Mouse (Mus musculus): ENCODE measurements around the gene Akr1a1. TPM values are rescaled to one million over a fixed set of nuclear protein-coding genes. Genes with fewer than 3 reads are reported as not detected.
A peak's percentile ranks its signal among the peaks of the same experiment; 100 is the strongest.
"Not testable (repeated sequence)": the region's sequence is repeated elsewhere in the genome, so short reads cannot be mapped to it uniquely, and the experiment has no call there.

The Akr1a1 gene
- polyA plus RNA-seq, 1 experiment = 547 TPM

DNA sequence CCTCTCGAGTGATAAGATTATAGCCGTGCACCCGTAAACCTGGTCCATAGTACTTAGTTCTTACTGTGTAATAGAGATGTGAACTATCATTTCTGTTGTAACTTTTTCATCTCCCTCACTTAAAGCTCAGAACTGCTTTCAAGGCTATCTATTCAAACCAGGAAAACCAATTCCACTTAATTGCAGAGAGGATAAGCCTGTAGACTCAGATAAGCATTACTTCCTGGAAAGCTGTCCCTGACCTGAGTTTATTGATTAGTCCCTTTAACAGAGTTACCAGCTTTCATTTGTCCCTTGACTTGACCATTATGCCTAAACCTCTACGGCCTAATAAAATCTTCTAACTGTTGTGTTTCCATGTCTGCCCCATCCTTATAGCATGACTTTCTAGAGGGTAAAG lies 32.5 kb upstream of the Akr1a1 start:
- Histone ChIP-seq H3K27ac (ENCODE audit: insufficient read depth, low read length) (no peak overlapping the region), H3K4me1 (ENCODE audit: control insufficient read depth, insufficient read depth, low read length) (peaks cover 2% of the 10 kb centered on the region; the same call in 1 of the 2 replicates), H3K4me3 (ENCODE audit: insufficient read depth, low read length) (no peak overlapping the region)
- TF ChIP-seq CTCF (IDR thresholded peaks at IDR 0.05; ENCODE audit: extremely low read depth, insufficient read depth, low read length) (no peak), POLR2A (IDR thresholded peaks at IDR 0.05; ENCODE audit: extremely low read depth, insufficient read depth, low read length) (no peak)

DNA sequence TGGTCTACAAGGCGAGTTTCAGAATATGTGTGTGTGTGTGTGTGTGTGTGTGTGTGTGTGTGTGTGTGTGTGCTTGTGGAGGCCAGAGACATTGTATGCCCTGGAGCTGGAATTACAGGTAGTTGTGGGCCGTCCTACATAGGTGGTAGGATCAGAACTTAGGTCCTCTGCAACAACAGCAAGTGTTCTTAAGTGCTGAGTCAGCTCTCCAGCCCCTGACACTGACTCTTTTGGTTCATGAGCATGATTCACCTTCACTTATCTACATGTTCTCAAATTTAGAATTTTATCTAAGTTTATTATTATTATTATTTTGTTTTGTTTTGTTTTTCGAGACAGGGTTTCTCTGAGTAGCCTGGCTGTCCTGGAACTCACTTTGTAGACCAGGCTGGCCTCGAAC lies 29.0 kb upstream of the Akr1a1 start:
- not testable (repeated sequence) for H3K27ac ChIP-seq (ENCODE audit: insufficient read depth, low read length); H3K4me1 ChIP-seq (ENCODE audit: control insufficient read depth, insufficient read depth, low read length); H3K4me3 ChIP-seq (ENCODE audit: insufficient read depth, low read length)

DNA sequence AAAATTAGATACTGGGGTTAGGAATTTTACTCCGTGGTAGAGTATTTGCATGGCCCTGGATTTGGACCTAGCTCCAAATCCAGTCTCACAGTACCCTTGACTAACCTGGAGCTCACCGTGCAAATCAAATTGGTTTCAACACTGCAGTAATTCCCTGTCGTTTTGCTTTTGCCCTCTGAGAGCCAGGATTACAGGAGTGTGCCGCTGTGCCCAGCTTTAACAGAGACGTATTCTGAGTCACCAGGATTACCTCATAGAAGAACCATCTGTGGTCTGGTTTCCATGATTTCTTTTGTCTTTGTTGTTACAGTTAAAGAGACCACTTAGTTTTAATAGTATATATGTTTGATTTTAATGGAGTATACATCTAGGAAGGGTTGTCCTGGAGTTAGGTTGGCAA lies 27.7 kb upstream of the Akr1a1 start:
- Histone ChIP-seq H3K4me1 (ENCODE audit: control insufficient read depth, insufficient read depth, low read length) (no peaks in the 10 kb centered on the region), H3K4me3 (ENCODE audit: insufficient read depth, low read length) (no peak overlapping the region), H3K27ac (ENCODE audit: insufficient read depth, low read length) (no peak overlapping the region)
- TF ChIP-seq CTCF (IDR thresholded peaks at IDR 0.05; ENCODE audit: extremely low read depth, insufficient read depth, low read length) (no peak), POLR2A (IDR thresholded peaks at IDR 0.05; ENCODE audit: extremely low read depth, insufficient read depth, low read length) (no peak)

DNA sequence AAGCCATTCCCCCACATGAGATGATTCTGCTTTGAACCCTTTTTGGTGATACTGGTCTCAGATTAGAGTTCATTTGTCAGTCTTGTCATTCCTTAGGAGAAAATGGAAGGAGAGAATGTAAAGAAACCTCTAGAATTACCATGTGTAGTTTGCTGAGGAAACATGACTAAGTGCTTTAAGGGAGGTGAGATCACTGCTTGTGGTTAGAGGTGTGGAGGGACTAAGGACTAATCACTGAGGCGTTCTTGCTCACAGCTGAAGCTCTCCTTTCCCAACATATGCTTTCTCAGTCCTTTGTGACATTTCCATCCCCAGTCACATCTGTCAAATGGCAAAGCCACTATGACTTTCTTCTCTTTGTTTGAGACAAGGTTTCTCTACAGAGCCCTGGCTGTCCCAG lies 26.3 kb upstream of the Akr1a1 start:
- TF ChIP-seq CTCF (IDR thresholded peaks at IDR 0.05; ENCODE audit: extremely low read depth, insufficient read depth, low read length) = no peak
- TF ChIP-seq POLR2A (IDR thresholded peaks at IDR 0.05; ENCODE audit: extremely low read depth, insufficient read depth, low read length) = no peak
- Histone ChIP-seq H3K4me1 (ENCODE audit: control insufficient read depth, insufficient read depth, low read length) (no peaks in the 10 kb centered on the region), H3K4me3 (ENCODE audit: insufficient read depth, low read length) (no peak overlapping the region), H3K27ac (ENCODE audit: insufficient read depth, low read length) (no peak overlapping the region)

DNA sequence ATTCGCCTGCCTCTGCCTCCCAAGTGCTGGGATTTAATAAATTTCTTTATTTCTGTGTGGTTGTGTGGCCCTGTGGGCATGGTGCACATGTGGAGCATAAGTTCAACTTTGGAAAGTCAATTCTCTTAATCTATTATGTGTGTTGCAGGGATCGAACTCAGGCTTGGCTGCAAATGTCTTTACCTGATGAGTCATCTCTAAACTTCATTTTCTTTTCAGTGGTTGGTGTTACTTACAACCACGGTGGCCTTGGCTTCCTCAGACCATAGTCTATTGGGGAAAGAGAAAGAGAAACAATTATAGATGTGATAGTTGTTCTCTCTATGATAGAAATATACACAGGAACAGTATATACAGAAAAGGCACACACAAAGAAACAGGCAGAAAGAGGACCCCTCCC lies 24.5 kb upstream of the Akr1a1 start:
- TF ChIP-seq POLR2A (IDR thresholded peaks at IDR 0.05; ENCODE audit: extremely low read depth, insufficient read depth, low read length) (no peak), CTCF (IDR thresholded peaks at IDR 0.05; ENCODE audit: extremely low read depth, insufficient read depth, low read length) (no peak)
- H3K27ac ChIP-seq (ENCODE audit: insufficient read depth, low read length) = no peak overlapping the region
- H3K4me3 ChIP-seq (ENCODE audit: insufficient read depth, low read length) = no peak overlapping the region
- no peaks in the 10 kb centered on the region for H3K4me1 ChIP-seq (ENCODE audit: control insufficient read depth, insufficient read depth, low read length)

DNA sequence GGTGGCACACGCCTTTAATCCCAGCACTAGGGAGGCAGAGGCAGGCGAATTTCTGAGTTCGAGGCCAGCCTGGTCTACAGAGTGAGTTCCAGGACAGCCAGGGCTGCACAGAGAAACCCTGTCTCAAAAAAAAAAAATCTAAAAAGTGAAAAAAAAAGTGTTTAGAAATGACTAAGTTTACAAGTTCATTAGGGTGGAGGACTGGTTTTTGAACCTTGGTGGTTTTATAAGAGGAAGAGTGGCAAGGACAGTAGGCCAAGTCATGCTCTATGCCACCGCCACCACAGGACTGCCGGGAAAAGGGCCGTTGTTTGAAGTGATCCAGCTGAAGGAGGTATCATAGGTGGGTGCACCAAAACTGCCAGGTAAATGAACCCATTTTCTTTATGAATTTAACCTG lies 23.3 kb upstream of the Akr1a1 start:
- not testable (repeated sequence) for H3K4me1 ChIP-seq (ENCODE audit: control insufficient read depth, insufficient read depth, low read length); H3K4me3 ChIP-seq (ENCODE audit: insufficient read depth, low read length); H3K27ac ChIP-seq (ENCODE audit: insufficient read depth, low read length)

DNA sequence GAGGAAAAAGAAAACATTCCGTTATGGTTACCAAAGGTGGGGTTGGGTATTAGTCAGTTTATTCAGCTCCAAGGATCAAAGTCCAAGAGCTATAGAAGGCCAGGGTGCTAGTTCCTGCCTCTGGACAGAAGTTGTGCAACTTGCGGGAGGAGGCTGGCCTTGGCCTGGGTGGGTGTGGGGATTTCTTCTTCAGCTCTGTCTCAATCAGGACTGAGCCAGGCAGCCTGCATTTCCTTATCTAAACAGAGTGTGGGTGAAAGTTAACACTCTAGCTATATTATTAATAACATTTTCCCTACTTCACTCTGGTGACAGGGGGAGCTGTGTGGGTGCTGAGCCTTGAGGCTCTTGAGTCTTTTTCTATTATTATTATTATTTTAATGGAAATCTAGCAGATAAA lies 21.3 kb upstream of the Akr1a1 start:
- Histone ChIP-seq H3K4me3 (ENCODE audit: insufficient read depth, low read length) (no peak overlapping the region), H3K4me1 (ENCODE audit: control insufficient read depth, insufficient read depth, low read length) (no peaks in the 10 kb centered on the region; the same call in 1 of the 2 replicates), H3K27ac (ENCODE audit: insufficient read depth, low read length) (no peak overlapping the region)
- no peak for TF ChIP-seq POLR2A (IDR thresholded peaks at IDR 0.05; ENCODE audit: extremely low read depth, insufficient read depth, low read length)
- TF ChIP-seq CTCF (IDR thresholded peaks at IDR 0.05; ENCODE audit: extremely low read depth, insufficient read depth, low read length) = no peak

DNA sequence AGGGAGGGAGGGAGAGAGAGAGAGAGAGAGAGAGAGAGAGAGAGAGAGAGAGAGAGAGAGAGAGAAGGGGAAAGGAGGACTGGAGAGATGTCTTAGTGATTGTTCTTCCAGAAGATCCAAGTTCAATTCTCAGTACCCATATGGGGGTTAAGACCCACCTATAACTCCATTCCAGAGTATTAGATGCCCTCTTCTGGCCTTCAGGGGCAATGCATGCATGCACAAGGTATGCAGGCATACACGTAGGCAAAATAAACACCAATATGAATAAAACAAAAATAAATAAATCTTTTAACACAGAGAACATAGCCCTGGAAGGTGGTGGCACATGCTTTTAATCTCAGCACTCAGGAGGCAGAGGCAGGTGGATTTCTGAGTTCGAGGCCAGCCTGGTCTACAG lies 17.8 kb upstream of the Akr1a1 start:
- no peaks in the 10 kb centered on the region; the same call in 1 of the 2 replicates for H3K4me1 ChIP-seq (ENCODE audit: control insufficient read depth, insufficient read depth, low read length)
- no peak overlapping the region for H3K27ac ChIP-seq (ENCODE audit: insufficient read depth, low read length)
- no peak overlapping the region for H3K4me3 ChIP-seq (ENCODE audit: insufficient read depth, low read length)
- TF ChIP-seq CTCF (IDR thresholded peaks at IDR 0.05; ENCODE audit: extremely low read depth, insufficient read depth, low read length) (0 out of 2 replicates have a peak, but pooled peaks have one; percentile 10), POLR2A (IDR thresholded peaks at IDR 0.05; ENCODE audit: extremely low read depth, insufficient read depth, low read length) (no peak)

DNA sequence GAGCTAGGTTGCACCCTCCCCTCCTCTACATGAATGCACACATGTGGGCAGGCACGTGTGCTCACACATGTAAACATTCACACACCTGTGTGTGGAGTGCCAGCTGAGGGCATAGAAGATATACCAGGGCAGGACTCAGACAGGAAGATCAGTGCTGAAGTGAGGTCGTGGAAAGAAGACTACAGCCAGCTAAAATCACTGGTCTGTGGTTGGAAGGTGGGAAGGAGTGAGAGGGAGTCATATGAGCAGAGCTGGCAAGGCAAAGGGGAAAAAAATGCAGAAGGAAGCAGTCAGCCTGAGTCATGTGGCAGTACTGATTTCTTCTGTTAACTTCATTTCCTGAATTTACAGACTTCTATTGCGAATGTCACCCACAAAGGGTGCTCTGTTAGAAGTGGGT lies 16.7 kb upstream of the Akr1a1 start:
- Histone ChIP-seq H3K27ac (ENCODE audit: insufficient read depth, low read length) (no peak overlapping the region), H3K4me3 (ENCODE audit: insufficient read depth, low read length) (no peak overlapping the region), H3K4me1 (ENCODE audit: control insufficient read depth, insufficient read depth, low read length) (no peaks in the 10 kb centered on the region; the same call in 1 of the 2 replicates)
- TF ChIP-seq CTCF (IDR thresholded peaks at IDR 0.05; ENCODE audit: extremely low read depth, insufficient read depth, low read length) (no peak), POLR2A (IDR thresholded peaks at IDR 0.05; ENCODE audit: extremely low read depth, insufficient read depth, low read length) (no peak)

DNA sequence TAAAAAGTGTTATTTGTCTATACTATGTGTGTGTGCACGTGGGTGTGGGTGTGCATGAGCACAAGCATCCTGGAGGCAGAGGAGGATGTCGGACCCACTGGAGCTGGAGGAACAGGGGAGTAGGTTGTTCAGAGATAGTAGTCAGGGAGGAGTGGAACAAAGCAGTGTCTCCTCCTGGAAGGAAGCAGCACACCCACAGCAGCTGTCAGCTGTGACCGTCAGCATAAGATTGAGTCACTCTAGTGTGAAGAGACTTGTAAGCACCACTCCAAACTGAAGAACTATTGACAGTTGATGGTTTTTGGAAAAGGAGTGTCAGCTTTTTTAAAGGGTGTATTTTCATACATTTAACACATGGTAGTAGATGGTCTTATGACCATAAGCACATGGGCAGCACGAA lies 15.1 kb upstream of the Akr1a1 start:
- no peak overlapping the region for H3K4me3 ChIP-seq (ENCODE audit: insufficient read depth, low read length)
- TF ChIP-seq CTCF (IDR thresholded peaks at IDR 0.05; ENCODE audit: extremely low read depth, insufficient read depth, low read length) = no peak
- TF ChIP-seq POLR2A (IDR thresholded peaks at IDR 0.05; ENCODE audit: extremely low read depth, insufficient read depth, low read length) = no peak

DNA sequence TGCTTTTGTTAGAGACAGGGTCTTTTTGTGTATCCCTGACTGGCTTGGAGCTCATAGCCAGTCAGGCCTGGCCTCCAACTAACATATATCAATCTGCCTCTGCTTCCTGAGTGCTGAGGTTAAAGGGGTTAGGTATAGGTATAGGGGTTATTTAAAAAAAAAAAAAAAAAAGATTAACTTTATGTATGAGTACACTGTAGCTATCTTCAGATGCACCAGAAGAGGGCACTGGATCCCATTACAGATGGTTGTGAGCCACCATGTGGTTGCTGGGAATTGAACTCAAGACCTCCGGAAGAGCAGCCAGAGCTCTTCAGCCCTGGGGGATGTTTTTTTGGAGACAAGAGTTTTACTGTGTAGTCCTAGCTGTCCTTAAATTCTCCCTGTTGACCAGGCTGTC lies 10.5 kb upstream of the Akr1a1 start:
- no peaks in the 10 kb centered on the region for H3K4me1 ChIP-seq (ENCODE audit: control insufficient read depth, insufficient read depth, low read length)
- TF ChIP-seq POLR2A (IDR thresholded peaks at IDR 0.05; ENCODE audit: extremely low read depth, insufficient read depth, low read length) (no peak), CTCF (IDR thresholded peaks at IDR 0.05; ENCODE audit: extremely low read depth, insufficient read depth, low read length) (no peak)
- H3K4me3 ChIP-seq (ENCODE audit: insufficient read depth, low read length) = no peak overlapping the region
- no peak overlapping the region for H3K27ac ChIP-seq (ENCODE audit: insufficient read depth, low read length)

More for the DNA sequence above, 15.1 kb upstream of the Akr1a1 start:
- Histone ChIP-seq H3K4me1 (ENCODE audit: control insufficient read depth, insufficient read depth, low read length) (no peaks in the 10 kb centered on the region; the same call in 1 of the 2 replicates), H3K27ac (ENCODE audit: insufficient read depth, low read length) (no peak overlapping the region)

Data from cortical plate, adult 2 months (tissue).